Mouse (Mus musculus) kidney, adult 11 months (tissue): ENCODE measurements around the gene Klkb1.

Experiments
- DNase-seq: peaks from one replicate; pipeline ENCODE4 v3.0.0; 2022

Klkb1 gene

DNA sequence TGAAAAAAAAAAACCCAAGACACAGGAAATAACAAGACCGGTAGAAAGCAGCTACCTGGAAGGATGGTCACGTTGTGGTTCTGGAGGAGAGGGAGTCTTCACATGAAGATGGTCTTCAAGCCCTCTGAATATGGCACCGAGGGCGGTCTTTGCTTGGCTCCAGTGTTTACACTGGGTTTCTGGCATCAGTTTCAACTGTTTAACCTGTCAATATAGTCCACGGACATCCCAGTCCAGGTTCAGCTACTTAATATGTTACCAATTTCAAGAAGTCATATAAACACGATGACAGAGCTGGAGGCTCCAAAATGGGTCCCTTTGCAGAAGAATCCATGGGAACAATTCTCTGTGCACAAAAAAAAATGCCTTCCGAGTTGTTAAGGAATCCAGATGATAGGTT is at the start of gene Klkb1:
TSS of gene Klkb1 (minus strand) at position 173 of the 400 bp plus-strand sequence.
- DNase-seq = no peak

GRCm38 (mm10) chr8:45344298-45344697 is 49.6 kb upstream of the Klkb1 start:
- no peak for DNase-seq

- no peak for DNase-seq
These were observed 47.3 kb upstream of the Klkb1 start for GRCm38 (mm10) chr8:45341630-45342628.

- DNase-seq = no peak
These were observed 38.8 kb upstream of the Klkb1 start for GRCm38 (mm10) chr8:45333493-45333892.

DNA sequence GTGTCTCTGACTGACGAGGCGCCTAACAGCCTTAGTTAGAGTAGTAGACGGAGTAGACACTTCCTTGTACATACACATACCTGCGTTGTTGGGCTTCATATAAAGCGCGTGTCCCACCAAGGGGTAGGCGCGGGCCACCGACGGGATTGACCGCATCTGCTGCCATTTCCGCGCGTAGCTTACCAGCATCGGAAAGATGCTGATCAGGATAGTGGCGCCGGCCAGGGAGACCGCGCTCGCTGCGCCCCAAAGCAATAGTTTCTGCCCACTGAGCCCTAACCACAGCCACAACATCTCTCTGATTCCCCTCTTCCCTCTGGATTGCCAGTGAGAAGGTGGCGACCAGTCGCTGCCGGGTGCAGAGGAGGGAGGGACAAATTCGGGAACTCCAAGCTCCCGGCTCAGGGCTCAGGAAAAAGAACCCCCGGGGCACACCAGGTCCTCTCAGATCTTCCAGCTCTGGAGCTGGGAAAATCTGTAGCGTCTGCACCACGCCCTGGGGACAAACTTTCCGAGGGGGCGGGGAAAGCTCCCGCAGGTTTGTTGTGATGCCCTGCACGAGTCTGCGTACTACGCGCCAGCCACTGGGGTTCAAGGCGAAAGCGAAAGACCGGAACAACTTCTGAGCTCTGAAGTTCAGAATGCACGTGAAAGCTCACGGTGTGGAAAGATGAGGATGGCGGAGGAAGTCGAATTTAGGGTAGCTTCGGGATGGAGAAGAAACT is 38.2 kb upstream of the Klkb1 start, which contains the start of gene Cyp4v3:
TSS of gene Cyp4v3 (minus strand) at position 532 of the 725 bp plus-strand sequence.
- peak; percentile 64 for DNase-seq

DNA sequence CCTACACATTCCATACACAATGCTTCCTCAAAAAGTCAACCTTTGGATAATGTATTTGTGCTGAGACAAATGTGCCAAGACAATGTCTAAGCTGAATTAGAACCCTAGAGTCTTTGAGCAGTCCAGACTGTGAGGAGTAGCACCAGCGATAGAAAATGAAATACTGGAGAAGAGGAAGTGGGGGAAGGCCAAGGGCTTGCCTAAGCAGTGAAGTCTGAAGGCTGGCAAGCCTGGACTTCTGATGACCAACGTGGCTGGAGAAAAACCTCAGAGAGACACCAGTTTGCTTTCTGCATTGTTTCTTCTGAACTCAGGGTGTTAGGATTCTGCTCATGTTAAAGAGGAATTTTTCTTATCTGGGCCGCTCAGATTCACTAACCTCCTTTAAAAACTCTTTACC is 36.2 kb upstream of the Klkb1 start:
- no peak for DNase-seq

- DNase-seq = no peak
These were observed 34.7 kb upstream of the Klkb1 start for GRCm38 (mm10) chr8:45329206-45329980.

- peak; percentile 14 for DNase-seq
These were observed 32.4 kb upstream of the Klkb1 start for GRCm38 (mm10) chr8:45327076-45327475.

- DNase-seq = no peak
These were observed 29.5 kb upstream of the Klkb1 start for GRCm38 (mm10) chr8:45324151-45324550.

DNA sequence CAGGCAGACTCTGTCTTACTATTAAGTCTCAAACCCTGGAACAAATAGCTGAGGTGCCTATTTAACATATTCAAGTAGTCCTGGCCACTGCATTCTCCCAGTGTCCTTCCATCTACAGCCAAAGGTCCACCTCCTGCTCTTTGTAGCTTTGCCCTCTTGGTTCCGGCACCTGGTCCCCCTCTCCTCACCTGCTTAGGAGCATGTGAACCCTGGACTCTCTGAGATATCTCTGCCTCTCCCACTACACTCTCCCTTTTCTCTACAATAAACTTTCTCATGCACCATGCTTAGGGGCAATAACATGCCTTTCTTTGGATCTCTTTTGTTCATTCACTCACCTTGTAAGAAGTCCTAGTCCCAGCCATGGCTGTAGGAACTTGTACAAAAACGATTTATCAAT is 26.7 kb upstream of the Klkb1 start:
- DNase-seq = no peak

DNA sequence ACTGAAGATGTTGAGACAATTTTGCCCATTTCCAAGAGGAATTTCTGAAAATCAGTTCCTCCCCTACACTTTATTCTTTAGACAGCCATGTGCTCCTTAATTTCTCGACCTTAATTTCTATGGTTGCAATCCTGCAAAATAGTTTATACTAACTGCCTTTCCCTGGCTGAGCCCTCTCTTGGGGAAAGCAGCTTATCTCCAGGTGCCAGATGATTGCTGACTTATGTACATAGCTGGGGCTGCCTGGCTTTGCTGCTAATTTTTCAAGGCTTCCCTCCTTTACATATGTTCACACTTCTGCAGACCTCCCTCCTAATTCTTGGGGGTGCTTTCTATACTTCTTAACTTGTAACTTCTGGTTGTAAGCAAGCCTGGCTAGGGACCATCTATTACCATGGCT is 26.3 kb upstream of the Klkb1 start:
- no peak for DNase-seq

GRCm38 (mm10) chr8:45310967-45311366 is 16.3 kb upstream of the Klkb1 start:
- DNase-seq = no peak

DNA sequence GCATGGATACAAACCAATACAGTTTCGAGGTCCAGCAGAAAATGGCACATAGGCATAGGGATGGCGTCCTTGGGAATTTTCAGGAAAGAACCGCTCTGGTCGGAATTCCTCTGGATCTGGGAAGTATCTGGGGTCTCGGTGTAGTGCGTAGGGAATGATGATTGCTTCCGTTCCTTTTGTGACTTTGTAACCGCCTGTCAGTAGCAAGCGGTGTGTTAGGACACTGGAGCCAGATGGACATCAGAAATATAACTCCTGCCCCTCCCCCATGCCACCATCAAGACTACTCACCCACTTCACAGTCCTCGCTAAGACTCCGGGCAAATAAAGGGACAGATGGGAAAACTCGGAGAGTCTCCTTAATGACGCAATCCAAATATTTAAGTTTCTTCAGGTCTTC is 13.7 kb upstream of the Klkb1 start, which contains the start of gene Gm45753:
TSS of gene Gm45753 (minus strand) at position 101 of the 400 bp plus-strand sequence.
- no peak for DNase-seq

- no peak for DNase-seq
These were observed 10.8 kb upstream of the Klkb1 start for GRCm38 (mm10) chr8:45305479-45305878.

DNA sequence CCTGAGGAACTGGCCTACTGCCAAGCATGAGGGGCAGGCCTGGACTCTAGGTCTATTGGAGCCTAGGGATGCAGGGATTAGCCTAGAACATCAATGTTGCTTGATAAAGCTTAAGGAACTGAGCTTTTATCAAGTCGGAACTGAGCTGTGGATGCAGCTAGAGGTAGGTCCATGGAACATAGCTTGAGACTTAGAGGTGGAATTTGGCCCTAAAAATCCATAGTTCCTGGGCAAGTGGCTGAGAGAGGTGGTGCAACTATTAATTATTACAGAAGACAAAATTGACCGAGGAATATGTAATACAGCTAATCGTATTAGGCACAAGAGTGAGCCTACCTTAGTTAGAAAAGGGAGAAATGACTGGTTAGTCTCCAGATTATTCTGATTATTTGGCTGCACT is 9.7 kb upstream of the Klkb1 start:
- DNase-seq = no peak

GRCm38 (mm10) chr8:45302390-45302789 is 7.7 kb upstream of the Klkb1 start:
- DNase-seq = no peak

- no peak for DNase-seq
These were observed 617 bp upstream of the Klkb1 start for GRCm38 (mm10) chr8:45295276-45295675.

DNA sequence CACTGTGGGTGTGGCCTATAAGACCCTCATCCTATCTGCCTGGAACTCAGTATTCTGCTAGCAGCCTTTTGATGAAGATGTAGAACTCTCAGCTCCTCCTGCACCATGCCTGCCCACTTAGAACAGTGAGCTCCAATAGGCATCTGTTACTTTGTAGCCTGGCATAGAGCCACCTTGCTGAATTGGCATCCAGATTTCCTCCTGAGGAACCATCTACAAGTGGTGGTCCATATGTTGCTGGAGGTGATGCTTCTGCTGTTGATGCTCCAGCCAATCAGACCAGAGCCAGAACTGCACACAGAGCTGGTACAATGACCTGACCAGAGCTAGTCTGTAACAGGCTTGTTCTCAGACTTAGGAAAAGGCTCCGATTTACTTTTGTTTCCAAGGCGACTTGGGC is 2.9 kb downstream of the Klkb1 start:
- DNase-seq = no peak

DNA sequence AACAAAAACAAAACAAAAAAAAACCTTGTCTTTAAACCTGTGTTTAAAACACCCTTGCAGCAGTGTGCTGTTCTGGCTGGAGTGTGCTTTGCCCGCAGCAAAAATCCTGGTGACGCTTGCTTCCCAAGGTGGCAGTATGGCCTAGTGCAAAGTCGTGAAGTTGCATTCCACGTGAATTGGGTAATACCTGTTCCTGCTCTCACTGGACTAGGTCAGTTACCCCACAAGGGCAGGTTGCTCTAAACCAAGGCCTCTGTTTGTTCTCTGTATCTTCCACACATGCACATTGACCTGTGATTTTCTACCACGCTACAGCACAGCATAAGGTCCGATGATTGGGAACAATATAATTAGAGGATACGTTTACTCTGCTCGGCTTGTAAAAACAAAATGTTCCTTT is 13.0 kb downstream of the Klkb1 start:
- peak; percentile 19 for DNase-seq

GRCm38 (mm10) chr8:45277453-45277852 is 17.2 kb downstream of the Klkb1 start:
- DNase-seq = no peak

DNA sequence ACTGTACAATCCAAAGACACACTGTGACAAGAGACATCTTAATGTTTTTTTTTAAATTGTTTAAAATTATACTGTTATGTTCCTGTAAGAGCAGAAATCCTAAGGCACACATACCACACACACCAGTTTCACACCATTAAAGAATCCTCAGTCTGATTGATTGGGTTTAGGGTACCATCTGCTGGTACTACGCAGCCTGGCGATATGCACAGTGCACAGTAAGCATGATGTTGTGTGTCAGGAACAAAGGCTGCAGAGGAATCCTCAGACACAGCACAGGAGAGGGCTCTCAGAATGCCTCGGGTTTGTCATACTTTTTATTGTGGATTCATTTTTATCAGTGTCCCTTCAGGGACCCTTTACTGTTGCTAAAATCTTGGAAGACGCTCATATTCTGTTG is 20.3 kb downstream of the Klkb1 start:
- no peak for DNase-seq

DNA sequence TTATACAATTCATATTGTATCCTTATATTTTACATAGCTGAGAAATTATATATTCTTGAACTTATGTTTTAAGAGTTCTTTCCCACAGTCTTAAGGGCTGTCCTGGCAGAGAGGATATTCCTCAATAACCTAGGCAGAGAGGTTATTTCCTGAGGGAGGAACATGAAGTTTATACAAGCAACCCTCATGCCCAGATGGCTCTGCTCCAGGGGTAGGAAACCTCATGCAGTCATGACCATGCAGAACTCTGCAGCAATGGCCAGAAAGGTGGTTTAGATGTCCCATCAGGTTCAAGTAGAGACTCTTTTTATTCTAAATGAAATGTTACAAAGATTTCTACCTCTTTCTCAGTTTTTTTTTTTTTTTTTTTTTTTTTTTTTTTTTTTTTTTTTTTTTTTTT is 25.6 kb downstream of the Klkb1 start:
- DNase-seq = no peak

DNA sequence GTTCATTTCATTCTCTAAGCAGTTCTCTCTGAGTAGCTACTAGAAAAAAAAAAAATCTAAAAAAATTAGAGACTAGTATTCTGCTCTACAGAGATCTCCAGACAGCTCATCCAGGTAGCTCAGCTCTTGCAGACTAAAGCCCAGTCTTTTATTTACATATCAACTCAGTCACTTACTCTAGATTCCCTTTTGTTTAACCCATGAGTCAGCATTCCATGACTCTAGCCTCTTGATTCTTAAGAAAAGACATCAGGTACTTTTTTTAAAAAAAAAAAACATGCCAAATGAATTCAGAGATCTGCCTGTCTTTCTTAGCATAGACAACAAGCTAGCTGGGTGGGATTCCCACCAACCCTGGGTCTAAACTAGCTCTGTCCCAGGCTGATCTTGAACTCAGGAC is 26.2 kb downstream of the Klkb1 start:
- DNase-seq = no peak
